Mouse (Mus musculus) retina, postnatal 1 day (tissue): ENCODE measurements around the gene Arpin.

Source experiments
- DNase-seq: peaks from one replicate; pipeline ENCODE4 v3.0.0-alpha.2; 2012

Arpin gene

GRCm38 (mm10) chr7:79890436-79891221 is 44.5 kb downstream of the Arpin start:
- no peak for DNase-seq

- DNase-seq, result no peak
Measured at GRCm38 (mm10) chr7:79888603-79889002, 46.6 kb downstream of the Arpin start.

GRCm38 (mm10) chr7:79883613-79884334 is 51.4 kb downstream of the Arpin start:
- DNase-seq, result no peak

GRCm38 (mm10) chr7:79881901-79882300 is 53.3 kb downstream of the Arpin start:
- DNase-seq, result no peak

- DNase-seq, result no peak
Measured at GRCm38 (mm10) chr7:79880998-79881397, 54.2 kb downstream of the Arpin start.

GRCm38 (mm10) chr7:79880033-79880432 is 55.1 kb downstream of the Arpin start:
- DNase-seq, result no peak

GRCm38 (mm10) chr7:79878455-79879025 is 56.6 kb downstream of the Arpin start:
- no peak for DNase-seq
